In the genomic region with DNA sequence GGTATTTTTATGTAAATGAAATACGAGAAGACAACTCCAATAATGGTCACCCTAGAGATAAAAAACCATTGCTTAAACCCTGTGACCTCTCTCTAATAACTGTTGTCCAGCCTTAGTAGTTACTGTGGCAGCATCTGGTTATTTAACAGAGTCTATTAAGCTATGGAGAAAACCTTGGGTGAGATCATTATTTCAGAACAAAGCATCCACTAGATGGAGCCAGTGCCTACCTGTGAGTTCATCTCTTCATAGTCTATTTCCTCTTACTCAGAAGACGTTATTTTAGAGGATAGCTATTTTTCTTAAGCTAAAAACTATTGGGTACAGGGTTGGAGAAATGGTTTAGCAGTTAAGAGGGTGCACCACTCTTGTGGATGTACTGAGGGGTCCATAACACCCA, we compare ENCODE assay signal across 8 mouse cellular contexts. TPM values are rescaled to one million over a fixed set of nuclear protein-coding genes. Genes with fewer than 3 reads are reported as not detected.
A peak's percentile ranks its signal among the peaks of the same experiment; 100 is the strongest.
DNase-seq lines count a peak whose midpoint lies in the region; ATAC-seq and TF ChIP-seq lines count a peak whose summit lies in the region.
"Had no signal": no experiment of that assay in that cellular context is flagged by ENCODE, and none has a peak within 500 bp of the region (broad histone marks: within the 10 kb centered on the region; RNA-seq: fewer than 3 reads in every experiment).

No protein-coding gene starts in this region.

- H3K27ac ChIP-seq in kidney, embryonic 16.5 days (ENCODE audit: low read length): no peak overlapping the region
- H3K27ac ChIP-seq: macrophage had no signal

- no peak overlapping the region for H3K4me2 ChIP-seq in kidney, embryonic 16.5 days (replicated peaks; ENCODE audit: low read depth, low read length)

- H3K27me3 ChIP-seq in kidney, embryonic 16.5 days (ENCODE audit: insufficient read depth, low read length): no peaks in the 10 kb centered on the region
- H3K27me3 ChIP-seq in E14TG2a.4 (ENCODE audit: insufficient read depth, low read length): no peaks in the 10 kb centered on the region

- H3K4me3 ChIP-seq in kidney, embryonic 16.5 days (ENCODE audit: low read length): no peak overlapping the region
- H3K4me3 ChIP-seq in E14TG2a.4 (replicated peaks; ENCODE audit: low read length): no peak overlapping the region

- peak; percentile 35 for TF ChIP-seq CTCF in E14TG2a.4 (conservative IDR thresholded peaks at IDR 0.05; ENCODE audit: low read length)

- H3K9ac ChIP-seq in kidney, embryonic 16.5 days (replicated peaks; ENCODE audit: low read length): no peak overlapping the region

- H3K9me3 ChIP-seq in kidney, embryonic 16.5 days (ENCODE audit: low read length): no peaks in the 10 kb centered on the region
- no peaks in the 10 kb centered on the region for H3K9me3 ChIP-seq in E14TG2a.4 (ENCODE audit: low read length)

- DNase-seq in kidney, adult 8-10 months: peak; percentile 47 to 54
- DNase-seq in A20 (ENCODE audit: low read depth, low spot score): peak; percentile 67
- peak; percentile 71 to 84 for DNase-seq in cerebellum, postnatal 10 days
- peak; percentile 53 for DNase-seq in layer of hippocampus, adult 9-11 months
- DNase-seq in telencephalon, adult 2 months (ENCODE audit: low read depth, low spot score): peak; percentile 58

- no peaks in the 10 kb centered on the region for H3K4me1 ChIP-seq in kidney, embryonic 16.5 days (ENCODE audit: insufficient read depth, low read length)
- H3K4me1 ChIP-seq in E14TG2a.4 (replicated peaks; ENCODE audit: low read depth, low read length): peaks cover 44% of the 10 kb centered on the region

- peaks cover 37% of the 10 kb centered on the region for H3K36me3 ChIP-seq in kidney, embryonic 16.5 days (ENCODE audit: insufficient read depth, low read length)
- peaks cover 67% of the 10 kb centered on the region for H3K36me3 ChIP-seq in E14TG2a.4 (ENCODE audit: insufficient read depth, low read length)

- whole genome bisulfite sequencing in kidney, embryonic 16.5 days: 43% methylated on average over 2 of the region's 2 CpGs

- ATAC-seq in kidney, embryonic 16.5 days (ENCODE audit: low FRiP score, low TSS enrichment): no peak; the same call in 1 of the 2 replicates

RNA-seq across cellular contexts. Expression of a gene that starts 25.8 kb away (rescaled TPM):
- 70.0 and 72.7 TPM in 2 replicates for polyA plus RNA-seq in kidney, embryonic 16.5 days (2015; fragmentation: Nextera tagmentation; extraction: Ambion mirVana)

RNA-seq across cellular contexts. Expression of a gene that starts 49.7 kb away (rescaled TPM):
- polyA plus RNA-seq in kidney, embryonic 16.5 days (2015; fragmentation: Nextera tagmentation; extraction: Ambion mirVana): 2.7 and 3.0 TPM in 2 replicates
- polyA plus RNA-seq: macrophage had no signal
